Mouse (Mus musculus) E14TG2a.4 (cell line): ENCODE results near the gene Cyp1a1.

Experiments
- CTCF ChIP-seq: conservative IDR thresholded peaks from 2 replicates; pipeline ENCODE4 v1.5.1; 2014; ENCODE audit warnings: low read length
- NANOG ChIP-seq: IDR thresholded peaks from 2 replicates; pipeline ENCODE4 v1.6.1; 2014; ENCODE audit warnings: borderline replicate concordance, low read length, mixed read lengths

- TF ChIP-seq CTCF, result no peak
- TF ChIP-seq NANOG, result no peak
Observed at GRCm38 (mm10) chr9:57644442-57644943, 43.2 kb upstream of the Cyp1a1 start.
